Mouse (Mus musculus) kidney, postnatal 0 days (tissue): ENCODE measurements at regions not wholly inside any gene's neighbourhood (a gene's known extent, or its start where the extent isn't known, plus 50 kb on each side); places are given as distances from the start of the nearest gene placed in this dataset.

Experiments used
- ATAC-seq: fragments of 200-750 bp; cut with Nextera tagmentation; replicated peaks from 2 replicates; pipeline ENCODE4 v1.8.0; 2017; ENCODE audit warnings: low read depth, moderate number of reproducible peaks, moderate TSS enrichment, moderate library complexity; ENCODE audit not compliant: low FRiP score
- DNase-seq: peaks from one replicate; pipeline ENCODE4 v3.0.0-alpha.2; 2016; ENCODE audit warnings: low spot score
- H3K27ac ChIP-seq: fragments of 300-500 bp; sonication (generic); 2 replicates; pipeline ENCODE4 v1.5.1; 2014; ENCODE audit warnings: mild to moderate bottlenecking
- H3K27me3 ChIP-seq: fragments of 300-500 bp; sonication (generic); 2 replicates; pipeline ENCODE4 v1.6.1; 2014; ENCODE audit warnings: low read length, mixed read lengths; ENCODE audit not compliant: insufficient read depth
- H3K36me3 ChIP-seq: fragments of 300-500 bp; sonication (generic); 2 replicates; pipeline ENCODE4 v1.6.1; 2014; ENCODE audit warnings: low read length, mixed read lengths; ENCODE audit not compliant: insufficient read depth
- H3K4me1 ChIP-seq: fragments of 300-500 bp; sonication (generic); replicated peaks from 2 replicates; pipeline ENCODE4 v1.6.1; 2014; ENCODE audit warnings: antibody characterized with exemption, low read length, mixed read lengths; ENCODE audit not compliant: insufficient read depth
- H3K4me2 ChIP-seq: fragments of 300-500 bp; sonication (generic); 2 replicates; pipeline ENCODE4 v1.6.1; 2014; ENCODE audit warnings: mild to moderate bottlenecking, low read length, moderate library complexity, mixed read lengths
- H3K4me3 ChIP-seq: fragments of 300-500 bp; sonication (generic); replicated peaks from 2 replicates; pipeline ENCODE4 v1.5.1; 2014; ENCODE audit warnings: low read depth, low read length
- H3K9ac ChIP-seq: fragments of 300-500 bp; sonication (generic); 2 replicates; pipeline ENCODE4 v1.6.1; 2014; ENCODE audit warnings: low read depth, low read length
- H3K9me3 ChIP-seq: fragments of 300-500 bp; sonication (generic); replicated peaks from 2 replicates; pipeline ENCODE4 v1.6.1; 2016; ENCODE audit warnings: low read length, inconsistent platforms, mixed read lengths
- CTCF ChIP-seq: IDR thresholded peaks from 2 replicates; pipeline ENCODE4 v1.5.1; 2016; ENCODE audit warnings: antibody characterized with exemption, low read depth, mild to moderate bottlenecking, moderate library complexity
- WGBS: fragments of 180-500 bp; shearing (Covaris S2); extraction: QIAGEN DNeasy Blood & Tissue Kit; methylation state at CpG from one replicate; pipeline ENCODE4 v1.1.7; 2014; 5-methylcytosine and 5-hydroxymethylcytosine counted together

GRCm38 (mm10) chr7:106440900-106441506 is 225.9 kb upstream of the Gvin1 start:
- Histone ChIP-seq H3K27ac (no peak overlapping the region), H3K9ac (no peak overlapping the region), H3K9me3 (no peaks in the 10 kb centered on the region), H3K4me3 (no peak overlapping the region), H3K36me3 (no peaks in the 10 kb centered on the region), H3K4me1 (no peaks in the 10 kb centered on the region), H3K4me2 (no peak overlapping the region), H3K27me3 (no peaks in the 10 kb centered on the region)
- WGBS = 24% methylated on average over 1 of the region's 1 CpGs
- ATAC-seq (no peak), DNase-seq (peak; percentile 8)
- no peak for TF ChIP-seq CTCF
